In genomic region chr12:110188641-110189328, GRCm38 (mm10) we compare ENCODE assay signal across 8 mouse cellular contexts.
DNase-seq lines count a peak whose midpoint lies in the region; ATAC-seq and TF ChIP-seq lines count a peak whose summit lies in the region.
"Had no signal": no experiment of that assay in that cellular context is flagged by ENCODE, and none has a peak within 500 bp of the region (broad histone marks: within the 10 kb centered on the region; RNA-seq: fewer than 3 reads in every experiment).

No protein-coding gene starts in this region.

- no peak for ATAC-seq in hindbrain, postnatal 0 days
- no peak; the same call in 1 of the 2 replicates for ATAC-seq in midbrain, embryonic 16.5 days

- H3K4me3 ChIP-seq in hindbrain, postnatal 0 days (ENCODE audit: low read length): peak overlapping the region; percentile 8; the same call in 1 of the 2 replicates
- peak overlapping the region; percentile 19; the same call in 1 of the 2 replicates for H3K4me3 ChIP-seq in midbrain, embryonic 16.5 days (ENCODE audit: low read depth, low read length)

- H3K9me3 ChIP-seq in hindbrain, postnatal 0 days (ENCODE audit: low read length): no peaks in the 10 kb centered on the region
- no peaks in the 10 kb centered on the region for H3K9me3 ChIP-seq in midbrain, embryonic 16.5 days (replicated peaks; ENCODE audit: control insufficient read depth, low read length, poor library complexity, severe bottlenecking)

- peaks cover 3% of the 10 kb centered on the region; the same call in 1 of the 2 replicates for H3K4me1 ChIP-seq in hindbrain, postnatal 0 days (ENCODE audit: insufficient read depth, low read length)
- peaks cover 23% of the 10 kb centered on the region for H3K4me1 ChIP-seq in midbrain, embryonic 16.5 days (ENCODE audit: control insufficient read depth, insufficient read depth, low read length)

- peak overlapping the region; percentile 35; the same call in 1 of the 2 replicates for H3K4me2 ChIP-seq in hindbrain, postnatal 0 days (ENCODE audit: low read depth, low read length)
- peak overlapping the region; percentile 44 for H3K4me2 ChIP-seq in midbrain, embryonic 16.5 days (ENCODE audit: low read length)

- no peak overlapping the region for H3K27ac ChIP-seq in hindbrain, postnatal 0 days
- peak overlapping the region; percentile 42; the same call in 1 of the 2 replicates for H3K27ac ChIP-seq in midbrain, embryonic 16.5 days (ENCODE audit: low read length)
- H3K27ac ChIP-seq: liver, embryonic 14.5 days had no signal

- no peak for TF ChIP-seq CTCF in hindbrain, postnatal 0 days (IDR thresholded peaks at IDR 0.05; ENCODE audit: low read depth)

- no peaks in the 10 kb centered on the region for H3K36me3 ChIP-seq in hindbrain, postnatal 0 days (ENCODE audit: insufficient read depth, low read length)
- no peaks in the 10 kb centered on the region for H3K36me3 ChIP-seq in midbrain, embryonic 16.5 days (ENCODE audit: control insufficient read depth, insufficient read depth, low read length)

- no peak overlapping the region for H3K9ac ChIP-seq in hindbrain, postnatal 0 days (replicated peaks; ENCODE audit: low read length)
- H3K9ac ChIP-seq in midbrain, embryonic 16.5 days (ENCODE audit: low read depth, low read length): peak overlapping the region; percentile 40
- H3K9ac ChIP-seq: liver, embryonic 14.5 days had no signal

- peaks cover 44% of the 10 kb centered on the region for H3K27me3 ChIP-seq in hindbrain, postnatal 0 days (ENCODE audit: insufficient read depth, low read length)
- H3K27me3 ChIP-seq in midbrain, embryonic 16.5 days (ENCODE audit: control insufficient read depth, insufficient read depth, low read depth, low read length): peaks cover 40% of the 10 kb centered on the region

- 1% methylated on average over 39 of the region's 39 CpGs for WGBS in hindbrain, postnatal 0 days
- WGBS in midbrain, embryonic 16.5 days: 2% methylated on average over 39 of the region's 39 CpGs

- DNase-seq in Muller cell, postnatal 12 days (ENCODE audit: inconsistent ontology term): peak; percentile 25
- peak; percentile 58 for DNase-seq in embryo, embryonic 11 days
- DNase-seq in hindbrain, postnatal 0 days (ENCODE audit: low spot score): no peak
- DNase-seq in layer of hippocampus, adult 18-20 months (ENCODE audit: low spot score in 2 of 2): no peak
- no peak for DNase-seq in urinary bladder, postnatal 36 days (ENCODE audit: low spot score in 2 of 2)
- DNase-seq in cerebellum, adult 8-10 months: no peak

Comparison
In these comparisons a context has a peak if more than half of its experiments do, and no peak if none do; other contexts are left out.
1. DNase-seq: peak in Muller cell, postnatal 12 days (single experiment) and embryo, embryonic 11 days (single experiment); none in hindbrain, postnatal 0 days (single experiment), layer of hippocampus, adult 18-20 months (0 of 2), urinary bladder, postnatal 36 days (0 of 2) and cerebellum, adult 8-10 months (single experiment).